Mouse (Mus musculus) limb, embryonic 13.5 days (tissue): ENCODE data around the gene Slc22a8. TPM values are rescaled to one million over a fixed set of nuclear protein-coding genes. Genes with fewer than 3 reads are reported as not detected.

Experiments
- ATAC-seq: fragments of 200-750 bp; cut with Nextera tagmentation; 2 replicates; pipeline ENCODE4 v1.8.0; 2017; ENCODE audit warnings: low read depth, moderate number of reproducible peaks, moderate TSS enrichment; ENCODE audit not compliant: low FRiP score
- H3K27ac ChIP-seq: fragments of 300-500 bp; sonication (generic); 2 replicates; pipeline ENCODE4 v1.5.1; 2015; ENCODE audit warnings: inconsistent platforms, mild to moderate bottlenecking, moderate library complexity
- H3K27me3 ChIP-seq: fragments of 300-500 bp; sonication (generic); 2 replicates; pipeline ENCODE4 v1.6.1; 2015; ENCODE audit warnings: mild to moderate bottlenecking, inconsistent platforms
- H3K36me3 ChIP-seq: fragments of 300-500 bp; sonication (generic); 2 replicates; pipeline ENCODE4 v1.6.1; 2015; ENCODE audit warnings: inconsistent platforms, mild to moderate bottlenecking, moderate library complexity
- H3K4me1 ChIP-seq: fragments of 300-500 bp; sonication (generic); 2 replicates; pipeline ENCODE4 v1.6.1; 2015; ENCODE audit warnings: inconsistent platforms
- H3K4me2 ChIP-seq: fragments of 300-500 bp; sonication (generic); replicated peaks from 2 replicates; pipeline ENCODE4 v1.6.1; 2015; ENCODE audit warnings: inconsistent platforms, mild to moderate bottlenecking, moderate library complexity
- H3K4me3 ChIP-seq: fragments of 300-500 bp; sonication (generic); 2 replicates; pipeline ENCODE4 v1.5.1; 2015; ENCODE audit warnings: moderate library complexity, mild to moderate bottlenecking, inconsistent platforms
- H3K9ac ChIP-seq: fragments of 300-500 bp; sonication (generic); 2 replicates; pipeline ENCODE4 v1.6.1; 2015; ENCODE audit warnings: mild to moderate bottlenecking, inconsistent platforms
- H3K9me3 ChIP-seq: fragments of 300-500 bp; sonication (generic); 2 replicates; pipeline ENCODE4 v1.6.1; 2016; ENCODE audit warnings: inconsistent platforms
- WGBS: fragments of 180-500 bp; shearing (Covaris S2); methylation state at CpG from one replicate; pipeline ENCODE4 v1.1.7; 2015; 5-methylcytosine and 5-hydroxymethylcytosine counted together
- polyA plus RNA-seq: library from polyadenylated mRNA; unstranded; fragments of >200 nt; fragmentation: Nextera tagmentation; extraction: Ambion mirVana; gene quantifications from 2 replicates; pipeline ENCODE4 v1.2.1, GENCODE M21; 2015

Gene Slc22a8
- polyA plus RNA-seq, 1 experiment from 2014 or later: not detected

GRCm38 (mm10) chr19:8602914-8603313 is 11.9 kb downstream of the Slc22a8 start:
- Histone ChIP-seq H3K9me3 (no peaks in the 10 kb centered on the region), H3K27ac (no peak overlapping the region), H3K4me3 (no peak overlapping the region), H3K4me1 (no peaks in the 10 kb centered on the region), H3K4me2 (no peak overlapping the region), H3K36me3 (no peaks in the 10 kb centered on the region), H3K27me3 (no peaks in the 10 kb centered on the region), H3K9ac (no peak overlapping the region)
- 76% methylated on average over 3 of the region's 3 CpGs for WGBS
- ATAC-seq: no peak

- Histone ChIP-seq H3K9me3 (no peaks in the 10 kb centered on the region), H3K4me2 (no peak overlapping the region), H3K9ac (no peak overlapping the region), H3K27me3 (no peaks in the 10 kb centered on the region), H3K4me1 (no peaks in the 10 kb centered on the region), H3K27ac (no peak overlapping the region), H3K4me3 (no peak overlapping the region), H3K36me3 (no peaks in the 10 kb centered on the region)
- ATAC-seq: no peak
- 91% methylated on average over 8 of the region's 8 CpGs for WGBS
Observed at GRCm38 (mm10) chr19:8604536-8605240, 13.6 kb downstream of the Slc22a8 start.

- Histone ChIP-seq H3K36me3 (no peaks in the 10 kb centered on the region), H3K4me3 (no peak overlapping the region), H3K9ac (no peak overlapping the region), H3K27me3 (no peaks in the 10 kb centered on the region), H3K4me1 (no peaks in the 10 kb centered on the region), H3K4me2 (no peak overlapping the region), H3K9me3 (no peaks in the 10 kb centered on the region), H3K27ac (no peak overlapping the region)
- 94% methylated on average over 3 of the region's 3 CpGs for WGBS
- no peak for ATAC-seq
Observed at GRCm38 (mm10) chr19:8605241-8605558, 14.1 kb downstream of the Slc22a8 start.

- no peak for ATAC-seq
Observed at GRCm38 (mm10) chr19:8611358-8612123, 20.5 kb downstream of the Slc22a8 start.

GRCm38 (mm10) chr19:8613111-8613510 is 22.1 kb downstream of the Slc22a8 start:
- no peak overlapping the region for H3K4me3 ChIP-seq
- peaks cover 9% of the 10 kb centered on the region; the same call in 1 of the 2 replicates for H3K4me1 ChIP-seq
- H3K36me3 ChIP-seq: no peaks in the 10 kb centered on the region
- H3K27me3 ChIP-seq: no peaks in the 10 kb centered on the region
- H3K27ac ChIP-seq: no peak overlapping the region
- no peaks in the 10 kb centered on the region for H3K9me3 ChIP-seq
- no peak overlapping the region for H3K4me2 ChIP-seq
- H3K9ac ChIP-seq: no peak overlapping the region
- WGBS: 50% methylated on average over 2 of the region's 2 CpGs
- no peak for ATAC-seq

More at GRCm38 (mm10) chr19:8611358-8612123, 20.5 kb downstream of the Slc22a8 start:
- H3K4me3 ChIP-seq: no peak overlapping the region
- H3K27ac ChIP-seq: no peak overlapping the region
- H3K27me3 ChIP-seq: no peaks in the 10 kb centered on the region
- H3K4me2 ChIP-seq: no peak overlapping the region
- WGBS: 67% methylated on average over 8 of the region's 8 CpGs
- H3K9ac ChIP-seq: no peak overlapping the region
- H3K9me3 ChIP-seq: no peaks in the 10 kb centered on the region
- H3K4me1 ChIP-seq: peaks cover 9% of the 10 kb centered on the region; the same call in 1 of the 2 replicates
- no peaks in the 10 kb centered on the region for H3K36me3 ChIP-seq

GRCm38 (mm10) chr19:8614343-8614742 is 23.3 kb downstream of the Slc22a8 start:
- Histone ChIP-seq H3K9ac (no peak overlapping the region), H3K4me3 (no peak overlapping the region), H3K9me3 (no peaks in the 10 kb centered on the region), H3K4me2 (no peak overlapping the region), H3K27ac (no peak overlapping the region), H3K36me3 (no peaks in the 10 kb centered on the region), H3K4me1 (peaks cover 9% of the 10 kb centered on the region; the same call in 1 of the 2 replicates), H3K27me3 (no peaks in the 10 kb centered on the region)
- ATAC-seq: no peak
- WGBS: 50% methylated on average over 2 of the region's 2 CpGs

GRCm38 (mm10) chr19:8616314-8616713 is 25.3 kb downstream of the Slc22a8 start:
- 75% methylated on average over 4 of the region's 4 CpGs for WGBS
- ATAC-seq: no peak
- peaks cover 9% of the 10 kb centered on the region; the same call in 1 of the 2 replicates for H3K4me1 ChIP-seq
- no peak overlapping the region for H3K27ac ChIP-seq
- no peak overlapping the region for H3K4me3 ChIP-seq
- H3K36me3 ChIP-seq: no peaks in the 10 kb centered on the region
- no peak overlapping the region for H3K4me2 ChIP-seq
- H3K27me3 ChIP-seq: no peaks in the 10 kb centered on the region
- no peak overlapping the region for H3K9ac ChIP-seq
- no peaks in the 10 kb centered on the region for H3K9me3 ChIP-seq

GRCm38 (mm10) chr19:8617904-8618303 is 26.9 kb downstream of the Slc22a8 start, which contains the start of gene Slc22a6:
Gene Slc22a6 (plus strand): TSS chr19:8618039.
- Histone ChIP-seq H3K27ac (no peak within 1 kb of the TSS), H3K9me3 (no peaks in the 10 kb centered on the region), H3K4me3 (no peak within 1 kb of the TSS), H3K4me2 (no peak within 1 kb of the TSS), H3K36me3 (no peaks in the 10 kb centered on the region), H3K4me1 (no peaks in the 10 kb centered on the region), H3K27me3 (no peaks in the 10 kb centered on the region), H3K9ac (no peak within 1 kb of the TSS)
- WGBS: 43% methylated on average over 7 of the region's 7 CpGs
- no peak for ATAC-seq

GRCm38 (mm10) chr19:8621098-8621497 is 30.0 kb downstream of the Slc22a8 start:
- H3K27ac ChIP-seq: no peak overlapping the region
- WGBS: 89% methylated on average over 7 of the region's 7 CpGs
- no peak overlapping the region for H3K4me2 ChIP-seq
- no peaks in the 10 kb centered on the region for H3K9me3 ChIP-seq
- H3K36me3 ChIP-seq: no peaks in the 10 kb centered on the region
- no peak overlapping the region for H3K4me3 ChIP-seq
- H3K27me3 ChIP-seq: 0 out of 2 replicates have a peak, but pooled peaks cover 3% of the 10 kb centered on the region
- H3K9ac ChIP-seq: no peak overlapping the region
- H3K4me1 ChIP-seq: no peaks in the 10 kb centered on the region
- ATAC-seq: no peak

- Histone ChIP-seq H3K36me3 (no peaks in the 10 kb centered on the region), H3K27ac (no peak overlapping the region), H3K4me1 (no peaks in the 10 kb centered on the region), H3K27me3 (0 out of 2 replicates have a peak, but pooled peaks cover 3% of the 10 kb centered on the region), H3K9ac (no peak overlapping the region), H3K4me3 (no peak overlapping the region), H3K4me2 (no peak overlapping the region), H3K9me3 (no peaks in the 10 kb centered on the region)
- WGBS: 59% methylated on average over 2 of the region's 2 CpGs
- ATAC-seq: no peak
Observed at GRCm38 (mm10) chr19:8630249-8630648, 39.2 kb downstream of the Slc22a8 start.

- Histone ChIP-seq H3K36me3 (no peaks in the 10 kb centered on the region), H3K9me3 (no peaks in the 10 kb centered on the region), H3K27me3 (no peaks in the 10 kb centered on the region), H3K4me2 (no peak overlapping the region), H3K4me3 (no peak overlapping the region), H3K27ac (no peak overlapping the region), H3K9ac (no peak overlapping the region), H3K4me1 (no peaks in the 10 kb centered on the region)
- ATAC-seq: no peak
- 80% methylated on average over 6 of the region's 6 CpGs for WGBS
Observed at GRCm38 (mm10) chr19:8630826-8631225, 39.8 kb downstream of the Slc22a8 start.

GRCm38 (mm10) chr19:8632029-8632428 is 41.0 kb downstream of the Slc22a8 start:
- Histone ChIP-seq H3K27me3 (no peaks in the 10 kb centered on the region), H3K4me2 (no peak overlapping the region), H3K27ac (no peak overlapping the region), H3K9me3 (no peaks in the 10 kb centered on the region), H3K36me3 (no peaks in the 10 kb centered on the region), H3K4me1 (no peaks in the 10 kb centered on the region), H3K9ac (no peak overlapping the region), H3K4me3 (no peak overlapping the region)
- no peak for ATAC-seq
- 80% methylated on average over 1 of the region's 1 CpGs for WGBS
